Mouse (Mus musculus) midbrain, postnatal 0 days (tissue): Measurements from ENCODE around the gene Slc32a1. TPM values are rescaled to one million over a fixed set of nuclear protein-coding genes. Genes with fewer than 3 reads are reported as not detected.

Experiments used
- ATAC-seq: fragments of 200-750 bp; cut with Nextera tagmentation; 2 replicates; pipeline ENCODE4 v1.8.0; 2017; ENCODE audit warnings: moderate number of reproducible peaks, mild to moderate bottlenecking, moderate TSS enrichment, moderate library complexity; ENCODE audit not compliant: low FRiP score
- DNase-seq: peaks from one replicate; pipeline ENCODE4 v3.0.0-alpha.2; 2015; ENCODE audit warnings: low spot score
- H3K27ac ChIP-seq: fragments of 300-500 bp; sonication (generic); 2 replicates; pipeline ENCODE4 v1.5.1; 2014; ENCODE audit warnings: low read depth, mild to moderate bottlenecking, low read length, mixed read lengths
- H3K27me3 ChIP-seq: fragments of 300-500 bp; sonication (generic); 2 replicates; pipeline ENCODE4 v1.6.1; 2014; ENCODE audit warnings: low read length, control low read depth, mixed read lengths; ENCODE audit not compliant: insufficient read depth
- H3K36me3 ChIP-seq: fragments of 300-500 bp; sonication (generic); 2 replicates; pipeline ENCODE4 v1.6.1; 2014; ENCODE audit warnings: low read length, control low read depth, mixed read lengths; ENCODE audit not compliant: insufficient read depth
- H3K4me1 ChIP-seq: fragments of 300-500 bp; sonication (generic); 2 replicates; pipeline ENCODE4 v1.6.1; 2014; ENCODE audit warnings: mild to moderate bottlenecking, control low read depth, antibody characterized with exemption, low read length, mixed read lengths; ENCODE audit not compliant: insufficient read depth
- H3K4me2 ChIP-seq: fragments of 300-500 bp; sonication (generic); 2 replicates; pipeline ENCODE4 v1.6.1; 2014; ENCODE audit warnings: low read depth, mild to moderate bottlenecking, low read length, mixed read lengths; ENCODE audit not compliant: poor library complexity, severe bottlenecking
- H3K4me3 ChIP-seq: fragments of 300-500 bp; sonication (generic); 2 replicates; pipeline ENCODE4 v1.5.1; 2014; ENCODE audit warnings: low read depth, mild to moderate bottlenecking, low read length, moderate library complexity
- H3K9ac ChIP-seq: fragments of 300-500 bp; sonication (generic); replicated peaks from 2 replicates; pipeline ENCODE4 v1.6.1; 2014; ENCODE audit warnings: mild to moderate bottlenecking, low read length, moderate library complexity, mixed read lengths; ENCODE audit not compliant: poor library complexity, severe bottlenecking
- H3K9me3 ChIP-seq: fragments of 300-500 bp; sonication (generic); 2 replicates; pipeline ENCODE4 v1.6.1; 2016; ENCODE audit warnings: low read length, control low read depth
- CTCF ChIP-seq: IDR thresholded peaks from 2 replicates; pipeline ENCODE4 v1.5.1; 2016; ENCODE audit warnings: antibody characterized with exemption, mild to moderate bottlenecking
- WGBS: fragments of 180-500 bp; shearing (Covaris S2); extraction: QIAGEN DNeasy Blood & Tissue Kit; methylation state at CpG from one replicate; pipeline ENCODE4 v1.1.7; 2014; 5-methylcytosine and 5-hydroxymethylcytosine counted together
- polyA plus RNA-seq: library from polyadenylated mRNA; unstranded; fragments of >200 nt; fragmentation: Nextera tagmentation; extraction: Ambion mirVana; gene quantifications from 2 replicates; pipeline ENCODE4 v1.2.1, GENCODE M21; 2015
- total RNA-seq: library from RNA; depleted of rRNA; stranded (reverse); fragments of >200 nt; gene quantifications from 2 replicates; pipeline ENCODE4 v1.2.3, GENCODE M21; 2014

Gene Slc32a1
- total and polyA plus RNA-seq, 2 experiments from 2014 or later = 14.3 to 63.6 TPM

- peak; percentile 74 for TF ChIP-seq CTCF
- ATAC-seq (no peak), DNase-seq (peak; percentile 89)
- peak overlapping the region; percentile 40 for H3K4me3 ChIP-seq
- peak overlapping the region; percentile 63 for H3K9ac ChIP-seq
- WGBS = 3% methylated on average over 53 of the region's 53 CpGs
- peak overlapping the region; percentile 55 for H3K27ac ChIP-seq
- no peaks in the 10 kb centered on the region for H3K9me3 ChIP-seq
- H3K27me3 ChIP-seq = peaks cover 40% of the 10 kb centered on the region
- H3K36me3 ChIP-seq = no peaks in the 10 kb centered on the region
- peak overlapping the region; percentile 51 for H3K4me2 ChIP-seq
- no peaks in the 10 kb centered on the region; the same call in 1 of the 2 replicates for H3K4me1 ChIP-seq
Measured at GRCm38 (mm10) chr2:158613541-158614417, 3.2 kb downstream of the Slc32a1 start.

- Histone ChIP-seq H3K4me2 (peak overlapping the region; percentile 51), H3K9ac (peak overlapping the region; percentile 36; the same call in 1 of the 2 replicates), H3K4me3 (peak overlapping the region; percentile 40), H3K4me1 (no peaks in the 10 kb centered on the region; the same call in 1 of the 2 replicates), H3K36me3 (no peaks in the 10 kb centered on the region), H3K27me3 (peaks cover 40% of the 10 kb centered on the region), H3K9me3 (no peaks in the 10 kb centered on the region), H3K27ac (peak overlapping the region; percentile 43; the same call in 1 of the 2 replicates)
- DNase-seq (no peak), ATAC-seq (no peak)
- no peak for TF ChIP-seq CTCF
- WGBS = 3% methylated on average over 47 of the region's 47 CpGs
Measured at GRCm38 (mm10) chr2:158614418-158614955, 3.9 kb downstream of the Slc32a1 start.

DNA sequence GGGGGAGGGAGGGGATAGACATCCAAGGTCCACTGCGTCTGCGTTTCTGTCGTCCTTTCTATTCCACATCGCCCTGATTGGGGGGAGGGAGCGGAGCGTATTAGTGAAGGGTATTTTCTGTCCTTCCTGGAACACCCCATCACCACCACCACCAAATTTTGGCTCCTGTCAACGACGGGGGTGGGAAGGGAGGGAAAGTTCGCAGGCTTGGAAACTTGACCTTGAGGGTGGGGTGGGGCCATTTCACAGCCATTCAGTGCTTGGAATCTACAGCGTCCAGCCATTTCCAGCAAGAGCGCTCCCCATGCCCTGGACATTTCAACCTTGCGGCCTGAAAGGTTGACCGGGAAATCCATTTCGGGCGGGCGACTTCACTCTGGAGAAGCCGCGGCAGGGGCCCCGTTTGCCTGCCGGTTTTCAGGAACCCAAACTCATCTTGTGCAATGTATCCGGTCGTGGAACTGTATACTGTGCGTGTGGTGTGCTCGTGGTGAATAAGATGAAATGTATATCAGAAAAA lies 4.7 kb downstream of the Slc32a1 start:
- ATAC-seq (no peak), DNase-seq (no peak)
- no peak for TF ChIP-seq CTCF
- Histone ChIP-seq H3K27ac (no peak overlapping the region; the same call in 1 of the 2 replicates), H3K4me1 (no peaks in the 10 kb centered on the region; the same call in 1 of the 2 replicates), H3K36me3 (no peaks in the 10 kb centered on the region), H3K4me2 (peak overlapping the region; percentile 51), H3K9ac (peak overlapping the region; percentile 36; the same call in 1 of the 2 replicates), H3K9me3 (no peaks in the 10 kb centered on the region), H3K4me3 (peak overlapping the region; percentile 40), H3K27me3 (peaks cover 33% of the 10 kb centered on the region)
- 1% methylated on average over 24 of the region's 24 CpGs for WGBS

DNA sequence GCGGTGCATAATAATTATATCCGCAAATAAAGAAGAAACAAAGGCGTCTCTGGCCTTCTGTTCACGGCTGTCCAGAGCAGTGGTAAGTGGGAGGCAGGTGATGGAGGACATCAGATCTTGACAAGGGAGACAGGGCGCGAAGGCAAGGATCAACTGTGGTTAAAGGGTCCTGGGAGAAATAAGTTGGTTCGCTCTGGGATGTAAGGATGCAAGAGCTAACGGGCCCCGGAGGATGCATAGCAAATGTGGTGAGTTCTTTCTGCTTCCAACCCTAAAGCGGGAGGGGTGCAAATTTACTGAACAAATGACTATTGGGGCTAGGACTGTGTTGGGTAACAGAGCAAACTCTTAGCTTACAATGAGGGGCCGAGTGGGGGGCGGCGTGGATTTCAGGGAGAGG lies 5.1 kb downstream of the Slc32a1 start:
- WGBS = 3% methylated on average over 13 of the region's 13 CpGs
- no peaks in the 10 kb centered on the region; the same call in 1 of the 2 replicates for H3K4me1 ChIP-seq
- H3K27me3 ChIP-seq = peaks cover 28% of the 10 kb centered on the region
- 0 out of 2 replicates have a peak overlapping the region, but pooled peaks have one; percentile 36 for H3K9ac ChIP-seq
- no peaks in the 10 kb centered on the region for H3K9me3 ChIP-seq
- H3K36me3 ChIP-seq = no peaks in the 10 kb centered on the region
- ATAC-seq (no peak), DNase-seq (no peak)
- no peak for TF ChIP-seq CTCF
- H3K27ac ChIP-seq = peak overlapping the region; percentile 4; the same call in 1 of the 2 replicates
- peak overlapping the region; percentile 51 for H3K4me2 ChIP-seq
- peak overlapping the region; percentile 40; the same call in 1 of the 2 replicates for H3K4me3 ChIP-seq

DNA sequence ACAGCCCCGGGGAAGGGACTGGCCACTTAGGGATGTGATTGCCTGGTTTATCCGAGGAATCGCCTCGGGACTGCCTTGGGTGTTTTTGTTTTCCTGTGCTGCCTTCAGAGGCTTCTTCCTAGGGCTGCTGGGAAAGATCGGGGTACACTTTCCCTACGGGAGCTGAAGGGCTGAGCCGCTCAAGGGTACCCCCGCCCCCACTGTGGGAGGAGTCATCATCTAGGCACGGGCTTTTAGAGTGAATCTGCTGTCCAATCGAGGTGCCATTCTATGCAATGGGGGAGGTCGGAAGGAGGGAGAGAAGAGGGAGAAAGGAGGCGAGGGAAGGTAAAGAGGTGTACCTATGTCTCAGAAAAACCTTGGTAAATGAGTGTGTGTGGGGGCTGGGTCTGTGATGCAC lies 5.7 kb downstream of the Slc32a1 start:
- Histone ChIP-seq H3K36me3 (no peaks in the 10 kb centered on the region), H3K27ac (peak overlapping the region; percentile 4; the same call in 1 of the 2 replicates), H3K4me1 (no peaks in the 10 kb centered on the region; the same call in 1 of the 2 replicates), H3K4me2 (peak overlapping the region; percentile 51), H3K27me3 (peaks cover 25% of the 10 kb centered on the region), H3K9me3 (no peaks in the 10 kb centered on the region), H3K4me3 (peak overlapping the region; percentile 40; the same call in 1 of the 2 replicates), H3K9ac (no peak overlapping the region)
- peak; percentile 51 for ATAC-seq
- 2% methylated on average over 12 of the region's 12 CpGs for WGBS
- DNase-seq = peak; percentile 74
- no peak for TF ChIP-seq CTCF
